Mouse (Mus musculus): ENCODE data around the gene Slc25a36.

DNA sequence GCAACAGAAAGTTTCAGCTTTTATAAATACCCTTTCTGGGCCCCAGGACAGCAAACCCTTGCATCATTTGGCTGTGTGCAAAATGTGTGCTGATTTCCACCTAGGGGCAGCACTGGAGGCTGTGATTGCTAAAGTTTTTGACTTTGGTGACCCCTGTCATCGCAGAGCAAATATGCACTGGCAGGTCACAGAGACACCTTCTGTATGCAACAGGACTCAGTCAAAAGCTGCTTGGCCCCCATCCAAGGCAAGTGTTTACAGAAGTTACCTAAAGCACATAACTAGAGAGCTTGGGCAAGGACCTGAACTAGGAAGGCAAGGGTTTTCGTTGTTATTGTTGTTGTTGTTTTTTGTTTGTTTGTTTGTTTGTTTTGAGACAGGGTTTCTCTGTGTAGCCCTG, 36.3 kb upstream of the Slc25a36 start:
- no peak for TF ChIP-seq CTCF (IDR thresholded peaks at IDR 0.05; ENCODE audit: low read depth, low read length)
- TF ChIP-seq GATA1 (IDR thresholded peaks at IDR 0.05; ENCODE audit: borderline replicate concordance, low read length), result no peak
- TF ChIP-seq TAL1 (conservative IDR thresholded peaks at IDR 0.05; ENCODE audit: low read depth, low read length), result no peak
